Mouse (Mus musculus) Patski (cell line): ENCODE measurements at regions not wholly inside any gene's neighbourhood (a gene's known extent, or its start where the extent isn't known, plus 50 kb on each side); places are given as distances from the start of the nearest gene placed in this dataset.
"Not testable (repeated sequence)": the region's sequence is repeated elsewhere in the genome, so short reads cannot be mapped to it uniquely, and the experiment has no call there.

Experiments used
- ATAC-seq: fragments of 100-300 bp; one replicate; pipeline ENCODE4 v1.8.0; 2021
- CTCF ChIA-PET: fragments of 350-600 bp; sonication (Branson Sonifier 250); formaldehyde crosslinking; loops from one replicate; lab custom pipeline; 2022; ENCODE audit warnings: inconsistent platforms; lab: Charles Lee
- POLR2A ChIA-PET: fragments of 350-600 bp; sonication (Branson Sonifier 250); formaldehyde crosslinking; loops from one replicate; lab custom pipeline; 2022; ENCODE audit warnings: antibody characterized with exemption, inconsistent platforms; lab: Charles Lee
- DNase-seq: peaks from one replicate; pipeline ENCODE4 v3.0.0-alpha.2; 2011; ENCODE audit warnings: low read depth, low spot score
- H3K27me3 ChIP-seq: fragments of 371-371 bp; one replicate; pipeline ENCODE4 v1.5.1; 2021
- CTCF ChIP-seq: fragments of 100-300 bp; IDR thresholded peaks from one replicate; pipeline ENCODE4 v1.5.1; 2021
- in situ Hi-C: fragments of 300-500 bp; cut with MboI; formaldehyde crosslinking; loops from 3 replicates; pipeline ENCODE4 v1.11.1; 2018; ENCODE audit warnings: low pct_unique_long_range_greater_than_20kb, mixed read lengths

GRCm38 (mm10) chr9:31656676-31657075, 192.4 kb upstream of the Tmem45b start:
- ATAC-seq (peak; percentile 71), DNase-seq (peak; percentile 47)
- H3K27me3 ChIP-seq = no peaks in the 10 kb centered on the region
- ChIA-PET CTCF (interaction anchor here (1.4 kb wide), 1 partner anchor 79 kb away, joined by 3 read pairs; no protein-coding TSS in a partner anchor), POLR2A (interaction anchor here (0.6 kb wide), 1 partner anchor 14 kb away, joined by 3 read pairs; no protein-coding TSS in a partner anchor)
- TF ChIP-seq CTCF = no peak
- in situ Hi-C loops = no loop called here

GRCm38 (mm10) chr9:31654747-31655146, 190.5 kb upstream of the Tmem45b start:
- no peaks in the 10 kb centered on the region for H3K27me3 ChIP-seq
- in situ Hi-C loops = no loop called here
- ATAC-seq = no peak
- CTCF ChIA-PET = interaction anchor here (1.3 kb wide), 1 partner anchor 206 kb away, joined by 4 read pairs; no protein-coding TSS in a partner anchor
- no peak for TF ChIP-seq CTCF
- POLR2A ChIA-PET = no interaction called here
- no peak for DNase-seq

- ChIA-PET POLR2A (no interaction called here), CTCF (interaction anchor here (1.3 kb wide), 1 partner anchor 206 kb away, joined by 4 read pairs; no protein-coding TSS in a partner anchor)
- H3K27me3 ChIP-seq = no peaks in the 10 kb centered on the region
- DNase-seq = no peak
- in situ Hi-C loops = no loop called here
- TF ChIP-seq CTCF = no peak
- no peak for ATAC-seq
Observed at GRCm38 (mm10) chr9:31654213-31654612, 190.0 kb upstream of the Tmem45b start.

- in situ Hi-C loops = no loop called here
- no peak for ATAC-seq
- ChIA-PET CTCF (interaction anchor here (1.3 kb wide), 1 partner anchor 207 kb away, joined by 4 read pairs; no protein-coding TSS in a partner anchor), POLR2A (no interaction called here)
- no peak for DNase-seq
- TF ChIP-seq CTCF = no peak
- H3K27me3 ChIP-seq = no peaks in the 10 kb centered on the region
Observed at GRCm38 (mm10) chr9:31653788-31654187, 189.5 kb upstream of the Tmem45b start.

- in situ Hi-C loops = no loop called here
- DNase-seq = peak; percentile 57
- POLR2A ChIA-PET = no interaction called here
- CTCF ChIA-PET = interaction anchor here (1.1 to 1.4 kb wide), 2 partner anchors 14 to 73 kb away, joined by 4 read pairs; no protein-coding TSS in a partner anchor
- TF ChIP-seq CTCF = no peak
- H3K27me3 ChIP-seq = no peaks in the 10 kb centered on the region
- ATAC-seq = peak; percentile 75
Observed at GRCm38 (mm10) chr9:31650362-31651130, 186.3 kb upstream of the Tmem45b start.

GRCm38 (mm10) chr9:31649073-31649472, 184.8 kb upstream of the Tmem45b start:
- ChIA-PET POLR2A (no interaction called here), CTCF (no interaction called here)
- in situ Hi-C loops = no loop called here

GRCm38 (mm10) chr9:31648551-31648950, 184.3 kb upstream of the Tmem45b start:
- ATAC-seq (no peak), DNase-seq (no peak)
- no peaks in the 10 kb centered on the region for H3K27me3 ChIP-seq
- no peak for TF ChIP-seq CTCF
- in situ Hi-C loops = no loop called here
- ChIA-PET POLR2A (no interaction called here), CTCF (interaction anchor here (1.3 kb wide), 1 partner anchor 70 kb away, joined by 3 read pairs; no protein-coding TSS in a partner anchor)

More at GRCm38 (mm10) chr9:31649073-31649472, 184.8 kb upstream of the Tmem45b start:
- DNase-seq (no peak), ATAC-seq (no peak)
- no peak for TF ChIP-seq CTCF
- H3K27me3 ChIP-seq = no peaks in the 10 kb centered on the region

GRCm38 (mm10) chr9:31645114-31645513, 180.9 kb upstream of the Tmem45b start:
- POLR2A ChIA-PET = interaction anchor here (0.6 kb wide), 1 partner anchor 65 kb away, joined by 3 read pairs; no protein-coding TSS in a partner anchor
- no peaks in the 10 kb centered on the region for H3K27me3 ChIP-seq
- DNase-seq (no peak), ATAC-seq (no peak)
- in situ Hi-C loops = no loop called here
- CTCF ChIA-PET = no interaction called here
- no peak for TF ChIP-seq CTCF

GRCm38 (mm10) chr9:31644106-31644505, 179.8 kb upstream of the Tmem45b start:
- ChIA-PET POLR2A (no interaction called here), CTCF (interaction anchor here (0.9 to 1.6 kb wide), 3 partner anchors 8 to 56 kb away, joined by 3 to 5 read pairs (median 3); no protein-coding TSS in a partner anchor)
- no peaks in the 10 kb centered on the region for H3K27me3 ChIP-seq
- in situ Hi-C loops = no loop called here
- ATAC-seq (no peak), DNase-seq (no peak)
- TF ChIP-seq CTCF = no peak

- DNase-seq (no peak), ATAC-seq (no peak)
- ChIA-PET POLR2A (interaction anchor here (0.7 to 1.0 kb wide), 2 partner anchors 11 to 15 kb away, joined by 3 read pairs; no protein-coding TSS in a partner anchor), CTCF (interaction anchor here (0.7 to 1.2 kb wide), 3 partner anchors 12 to 594 kb away, joined by 3 read pairs; no protein-coding TSS in a partner anchor)
- in situ Hi-C loops = no loop called here
- no peak for TF ChIP-seq CTCF
- no peaks in the 10 kb centered on the region for H3K27me3 ChIP-seq
Observed at GRCm38 (mm10) chr9:31642169-31642568, 177.9 kb upstream of the Tmem45b start.

- DNase-seq (no peak), ATAC-seq (no peak)
- no peaks in the 10 kb centered on the region for H3K27me3 ChIP-seq
- CTCF ChIA-PET = no interaction called here
- no peak for TF ChIP-seq CTCF
- in situ Hi-C loops = no loop called here
- POLR2A ChIA-PET = no interaction called here
Observed at GRCm38 (mm10) chr9:31628291-31628690, 164.0 kb upstream of the Tmem45b start.

GRCm38 (mm10) chr9:31621553-31621952, 157.3 kb upstream of the Tmem45b start:
- DNase-seq, in situ Hi-C loops, ATAC-seq, H3K27me3 ChIP-seq: not testable (repeated sequence)
- ChIA-PET CTCF (interaction anchor here (1.5 to 1.6 kb wide), 2 partner anchors 11 to 14 kb away, joined by 6 read pairs; no protein-coding TSS in a partner anchor), POLR2A (interaction anchor here (0.6 kb wide), 1 partner anchor 89 kb away, joined by 3 read pairs; no protein-coding TSS in a partner anchor)
